Mouse (Mus musculus): Measurements from ENCODE around the gene Armc6.

DNA sequence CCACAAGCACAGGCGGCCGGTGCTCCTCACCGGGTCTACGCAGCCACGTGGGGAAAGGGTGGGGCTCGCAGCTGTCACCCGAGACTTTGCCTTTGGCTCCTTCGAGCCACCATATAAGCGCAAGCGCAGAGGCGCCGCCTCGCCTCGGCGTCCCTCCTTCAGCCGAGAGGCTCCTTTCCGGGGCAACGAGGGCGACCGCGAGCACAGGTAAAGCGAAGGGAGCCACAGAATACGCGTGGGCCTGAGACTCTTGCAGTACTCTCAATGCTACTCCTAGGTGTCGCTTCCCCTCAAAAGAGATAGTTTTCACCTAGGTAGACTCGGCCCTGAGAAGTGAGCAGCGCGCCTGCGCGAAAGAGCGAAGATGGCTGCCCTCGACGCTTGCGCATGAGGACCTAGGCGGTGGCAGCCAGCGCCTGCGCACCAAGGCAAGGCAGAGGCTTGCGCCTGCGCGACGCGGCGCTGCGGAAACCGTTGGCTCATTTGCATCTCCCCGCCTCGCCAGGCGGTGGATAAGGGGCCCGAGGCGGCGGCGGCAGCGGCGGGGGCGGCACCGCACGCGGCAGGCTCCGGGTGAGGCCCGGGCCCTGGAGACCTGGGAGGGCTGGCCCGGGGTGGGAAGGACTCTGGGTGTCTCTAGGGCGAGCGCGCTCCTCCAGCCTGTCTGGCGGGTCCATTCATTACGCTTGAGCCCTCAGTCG, at the start of gene Armc6, which contains the start of gene Sugp2:
- TF ChIP-seq POLR2A (IDR thresholded peaks at IDR 0.05; ENCODE audit: borderline replicate concordance, extremely low read depth, insufficient read depth, insufficient read length, poor library complexity, severe bottlenecking) = peak; percentile 91
- TF ChIP-seq CTCF (IDR thresholded peaks at IDR 0.05; ENCODE audit: borderline replicate concordance, extremely low read depth, insufficient read depth, insufficient read length) = no peak
